Mouse (Mus musculus) stomach, postnatal 0 days (tissue): ENCODE measurements around the gene Tmem108.

Experiments used
- CTCF ChIP-seq: IDR thresholded peaks from 2 replicates; pipeline ENCODE4 v1.5.1; 2016; ENCODE audit warnings: antibody characterized with exemption, low read depth, mild to moderate bottlenecking, moderate library complexity
- EP300 ChIP-seq: optimal IDR thresholded peaks from 2 replicates; pipeline ENCODE3; 2016; ENCODE audit warnings: antibody characterized with exemption

DNA sequence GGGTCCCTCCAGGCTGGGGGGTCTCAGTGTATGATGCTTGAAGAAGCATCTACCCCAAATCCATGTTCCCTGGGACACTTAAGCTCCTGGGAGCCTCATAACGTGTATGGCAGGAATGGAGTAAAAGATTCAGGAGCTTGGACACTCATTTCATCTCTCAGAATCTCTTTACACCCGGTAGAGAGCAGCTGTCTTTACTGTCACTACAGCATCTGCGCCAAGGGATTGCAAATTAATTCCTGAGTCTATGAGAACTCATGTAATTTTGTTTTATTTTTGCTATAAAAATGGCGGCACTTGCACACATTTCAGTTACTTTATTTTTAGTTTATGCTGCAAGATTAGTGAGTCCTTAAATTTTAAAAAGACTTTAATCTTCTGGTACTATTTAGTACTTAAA is 22.6 kb downstream of the Tmem108 start:
- TF ChIP-seq CTCF (no peak), EP300 (no peak)
